In the genomic region with DNA sequence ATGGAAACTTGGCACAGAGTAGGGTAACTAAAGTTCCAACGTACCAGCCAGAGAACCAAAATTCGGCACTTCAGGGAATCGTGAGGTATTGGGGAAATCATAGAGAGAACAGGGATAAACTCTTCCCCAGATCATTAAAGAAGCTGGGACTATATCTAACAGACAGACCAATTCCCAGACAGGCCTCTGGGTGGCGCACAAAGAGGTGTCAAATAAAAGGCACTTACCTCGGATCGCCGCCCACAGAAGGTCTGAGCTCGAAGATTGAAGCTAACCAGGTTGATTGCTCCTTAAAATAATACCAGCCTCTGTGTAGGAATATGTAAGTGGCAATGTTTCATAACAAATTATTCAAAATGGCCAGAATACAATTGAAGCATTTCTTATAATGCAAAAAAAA, we compare ENCODE assay signal across 14 mouse cellular contexts.
DNase-seq lines count a peak whose midpoint lies in the region.
"Had no signal": no experiment of that assay in that cellular context is flagged by ENCODE, and none has a peak within 500 bp of the region (broad histone marks: within the 10 kb centered on the region; RNA-seq: fewer than 3 reads in every experiment).

No protein-coding gene starts in this region.

- DNase-seq in embryo, embryonic 11 days: peak; percentile 12
- DNase-seq in embryo, embryonic 9.5 days (ENCODE audit: extremely low spot score): no peak
- peak; percentile 33 for DNase-seq in right cerebral cortex, postnatal 14 days
- DNase-seq in right cerebral cortex, adult 18-20 months: no peak
- peak; percentile 20 for DNase-seq in adrenal gland, postnatal 10 days
- DNase-seq in spleen, adult 18-20 months: no peak
- no peak for DNase-seq in urinary bladder, postnatal 10 days (ENCODE audit: low spot score)
- DNase-seq: gastrocnemius, postnatal 25 days; kidney, adult 8-10 months; kidney, postnatal 25 days; layer of hippocampus, adult 9-11 months; liver, postnatal 0 days; lung, postnatal 14 days; thymus, postnatal 36 days had no signal

Comparison
In these comparisons a context has a peak if more than half of its experiments do, and no peak if none do; other contexts are left out.
1. DNase-seq: peak in embryo, embryonic 11 days (single experiment), right cerebral cortex, postnatal 14 days (single experiment) and adrenal gland, postnatal 10 days (single experiment); none in embryo, embryonic 9.5 days (single experiment), right cerebral cortex, adult 18-20 months (single experiment), spleen, adult 18-20 months (0 of 2) and urinary bladder, postnatal 10 days (single experiment).